Mouse (Mus musculus): ENCODE data around the gene Cab39l.
"Not testable (repeated sequence)": the region's sequence is repeated elsewhere in the genome, so short reads cannot be mapped to it uniquely, and the experiment has no call there.

Cab39l gene

GRCm38 (mm10) chr14:59557071-59557470, 116.3 kb downstream of the Cab39l start:
- in situ Hi-C loops (cut with MboI, MseI) = loop anchor here (10.0 kb wide), 1 partner anchor 222 kb away; no protein-coding TSS in a partner anchor

- in situ Hi-C loops (cut with MboI, MseI) = loop anchor here (10.0 kb wide), 1 partner anchor 223 kb away; no protein-coding TSS in a partner anchor
Measured at GRCm38 (mm10) chr14:59557886-59558285, 117.1 kb downstream of the Cab39l start.

GRCm38 (mm10) chr14:59566756-59567155, 126.0 kb downstream of the Cab39l start:
- in situ Hi-C loops (cut with MboI, MseI) = no loop called here

- in situ Hi-C loops (cut with MboI, MseI) = no loop called here
Measured at GRCm38 (mm10) chr14:59576385-59576784, 135.6 kb downstream of the Cab39l start.

GRCm38 (mm10) chr14:59590614-59591013, 149.8 kb downstream of the Cab39l start:
- in situ Hi-C loops (cut with MboI, MseI) = no loop called here

- in situ Hi-C loops (cut with MboI, MseI) = no loop called here
Measured at GRCm38 (mm10) chr14:59591901-59592300, 151.1 kb downstream of the Cab39l start.

- in situ Hi-C loops (cut with MboI, MseI) = no loop called here
Measured at GRCm38 (mm10) chr14:59592593-59592992, 151.8 kb downstream of the Cab39l start.

GRCm38 (mm10) chr14:59594988-59595387, 154.2 kb downstream of the Cab39l start:
- in situ Hi-C loops (cut with MboI, MseI) = no loop called here

- in situ Hi-C loops (cut with MboI, MseI) = no loop called here
Measured at GRCm38 (mm10) chr14:59597398-59598259, 156.9 kb downstream of the Cab39l start, which contains the start of gene Cdadc1. TSS of gene Cdadc1 (minus strand) at chr14:59597959.

GRCm38 (mm10) chr14:59598260-59598627, 157.5 kb downstream of the Cab39l start:
- in situ Hi-C loops (cut with MboI, MseI) = no loop called here

- in situ Hi-C loops (cut with MboI, MseI) = no loop called here
Measured at GRCm38 (mm10) chr14:59604002-59604645, 163.4 kb downstream of the Cab39l start.

GRCm38 (mm10) chr14:59605671-59606353, 165.0 kb downstream of the Cab39l start:
- in situ Hi-C loops (cut with MboI, MseI) = loop anchor here (5.0 kb wide), 3 partner anchors 96 to 411 kb away; no protein-coding TSS in a partner anchor

GRCm38 (mm10) chr14:59607021-59607420, 166.2 kb downstream of the Cab39l start:
- in situ Hi-C loops (cut with MboI, MseI) = loop anchor here (5.0 kb wide), 3 partner anchors 95 to 410 kb away; no protein-coding TSS in a partner anchor

- in situ Hi-C loops (cut with MboI, MseI) = no loop called here
Measured at GRCm38 (mm10) chr14:59612920-59613625, 172.3 kb downstream of the Cab39l start.

- in situ Hi-C loops (cut with MboI, MseI) = not testable (repeated sequence)
Measured at GRCm38 (mm10) chr14:59614149-59614548, 173.4 kb downstream of the Cab39l start.

GRCm38 (mm10) chr14:59616802-59617201, 176.0 kb downstream of the Cab39l start:
- in situ Hi-C loops (cut with MboI, MseI) = no loop called here

GRCm38 (mm10) chr14:59624326-59624885, 183.6 kb downstream of the Cab39l start:
- in situ Hi-C loops (cut with MboI, MseI) = no loop called here

- in situ Hi-C loops (cut with MboI, MseI) = no loop called here
Measured at GRCm38 (mm10) chr14:59625158-59625805, 184.5 kb downstream of the Cab39l start, which contains the start of gene Shisa2. TSS of gene Shisa2 (plus strand) at chr14:59625308.

GRCm38 (mm10) chr14:59625806-59626364, 185.1 kb downstream of the Cab39l start:
- in situ Hi-C loops (cut with MboI, MseI) = no loop called here

GRCm38 (mm10) chr14:59626711-59627110, 185.9 kb downstream of the Cab39l start:
- in situ Hi-C loops (cut with MboI, MseI) = no loop called here
